Mouse (Mus musculus): ENCODE measurements at regions not wholly inside any gene's neighbourhood (a gene's known extent, or its start where the extent isn't known, plus 50 kb on each side); places are given as distances from the start of the nearest gene placed in this dataset.

- Histone ChIP-seq H3K9ac (replicated peaks) (no peak overlapping the region), H3K4me1 (no peaks in the 10 kb centered on the region), H3K4me3 (replicated peaks) (no peak overlapping the region), H3K9me3 (replicated peaks) (no peaks in the 10 kb centered on the region), H3K27ac (replicated peaks) (no peak overlapping the region), H3K27me3 (replicated peaks) (no peaks in the 10 kb centered on the region), H3K36me3 (no peaks in the 10 kb centered on the region), H3K4me2 (no peak overlapping the region)
- 63% methylated on average over 8 of the region's 8 CpGs for WGBS
- ATAC-seq (ENCODE audit: low FRiP score): no peak
Measured at GRCm38 (mm10) chr4:22047730-22048455, 116.8 kb downstream of the Faxc start.

- no peak for ATAC-seq (ENCODE audit: low FRiP score)
- no peaks in the 10 kb centered on the region for H3K27me3 ChIP-seq (replicated peaks)
- 29% methylated on average over 5 of the region's 5 CpGs for WGBS
- H3K27ac ChIP-seq (replicated peaks): no peak overlapping the region
- peaks cover 9% of the 10 kb centered on the region for H3K4me1 ChIP-seq
- no peaks in the 10 kb centered on the region for H3K36me3 ChIP-seq
- H3K9me3 ChIP-seq (replicated peaks): no peaks in the 10 kb centered on the region
- no peak overlapping the region for H3K4me3 ChIP-seq (replicated peaks)
- no peak overlapping the region for H3K4me2 ChIP-seq
- H3K9ac ChIP-seq (replicated peaks): no peak overlapping the region
Measured at GRCm38 (mm10) chr4:22066785-22067433, 135.8 kb downstream of the Faxc start.

GRCm38 (mm10) chr4:22067678-22068299, 136.7 kb downstream of the Faxc start:
- Histone ChIP-seq H3K4me3 (replicated peaks) (no peak overlapping the region), H3K4me2 (peak overlapping the region; percentile 22), H3K27me3 (replicated peaks) (no peaks in the 10 kb centered on the region), H3K36me3 (no peaks in the 10 kb centered on the region), H3K27ac (replicated peaks) (no peak overlapping the region), H3K9ac (replicated peaks) (no peak overlapping the region), H3K9me3 (replicated peaks) (no peaks in the 10 kb centered on the region), H3K4me1 (peaks cover 9% of the 10 kb centered on the region)
- WGBS: 66% methylated on average over 14 of the region's 14 CpGs
- no peak for ATAC-seq (ENCODE audit: low FRiP score)

GRCm38 (mm10) chr4:22088209-22088787, 157.2 kb downstream of the Faxc start:
- WGBS: 33% methylated on average over 3 of the region's 3 CpGs
- Histone ChIP-seq H3K9ac (replicated peaks) (no peak overlapping the region), H3K27ac (replicated peaks) (no peak overlapping the region), H3K4me1 (no peaks in the 10 kb centered on the region), H3K9me3 (replicated peaks) (0 out of 2 replicates have a peak, but pooled peaks cover 2% of the 10 kb centered on the region), H3K4me3 (replicated peaks) (no peak overlapping the region), H3K4me2 (no peak overlapping the region), H3K27me3 (replicated peaks) (no peaks in the 10 kb centered on the region), H3K36me3 (no peaks in the 10 kb centered on the region)
- ATAC-seq (ENCODE audit: low FRiP score): no peak

- Histone ChIP-seq H3K4me3 (replicated peaks) (no peak overlapping the region), H3K27me3 (replicated peaks) (no peaks in the 10 kb centered on the region), H3K27ac (replicated peaks) (no peak overlapping the region), H3K9me3 (replicated peaks) (no peaks in the 10 kb centered on the region), H3K4me1 (peaks cover 2% of the 10 kb centered on the region; the same call in 1 of the 2 replicates), H3K9ac (replicated peaks) (no peak overlapping the region), H3K4me2 (no peak overlapping the region), H3K36me3 (no peaks in the 10 kb centered on the region)
- WGBS: 93% methylated on average over 1 of the region's 1 CpGs
- no peak for ATAC-seq (ENCODE audit: low FRiP score)
Measured at GRCm38 (mm10) chr4:22089637-22090041, 158.5 kb downstream of the Faxc start.

- Histone ChIP-seq H3K27me3 (replicated peaks) (no peaks in the 10 kb centered on the region), H3K4me1 (peaks cover 10% of the 10 kb centered on the region), H3K27ac (replicated peaks) (no peak overlapping the region), H3K9me3 (replicated peaks) (no peaks in the 10 kb centered on the region), H3K4me3 (replicated peaks) (no peak overlapping the region), H3K9ac (replicated peaks) (no peak overlapping the region), H3K36me3 (no peaks in the 10 kb centered on the region), H3K4me2 (no peak overlapping the region)
- ATAC-seq (ENCODE audit: low FRiP score): no peak
- 78% methylated on average over 11 of the region's 11 CpGs for WGBS
Measured at GRCm38 (mm10) chr4:22090536-22090935, 159.4 kb downstream of the Faxc start.

GRCm38 (mm10) chr4:22092551-22092950, 161.4 kb downstream of the Faxc start:
- H3K4me3 ChIP-seq (replicated peaks): no peak overlapping the region
- ATAC-seq (ENCODE audit: low FRiP score): no peak
- 88% methylated on average over 4 of the region's 4 CpGs for WGBS

GRCm38 (mm10) chr4:22095257-22096031, 164.3 kb downstream of the Faxc start:
- ATAC-seq (ENCODE audit: low FRiP score): peak; percentile 80
- H3K4me2 ChIP-seq: peak overlapping the region; percentile 13; the same call in 1 of the 2 replicates
- no peaks in the 10 kb centered on the region for H3K27me3 ChIP-seq (replicated peaks)
- peak overlapping the region; percentile 56 for H3K27ac ChIP-seq (replicated peaks)
- peaks cover 20% of the 10 kb centered on the region for H3K4me1 ChIP-seq
- H3K9ac ChIP-seq (replicated peaks): no peak overlapping the region
- 18% methylated on average over 11 of the region's 11 CpGs for WGBS
- H3K4me3 ChIP-seq (replicated peaks): no peak overlapping the region
- no peaks in the 10 kb centered on the region for H3K9me3 ChIP-seq (replicated peaks)
- no peaks in the 10 kb centered on the region for H3K36me3 ChIP-seq

More at GRCm38 (mm10) chr4:22092551-22092950, 161.4 kb downstream of the Faxc start:
- no peak overlapping the region for H3K9ac ChIP-seq (replicated peaks)
- H3K9me3 ChIP-seq (replicated peaks): no peaks in the 10 kb centered on the region
- H3K36me3 ChIP-seq: no peaks in the 10 kb centered on the region
- H3K27me3 ChIP-seq (replicated peaks): no peaks in the 10 kb centered on the region
- peaks cover 20% of the 10 kb centered on the region for H3K4me1 ChIP-seq
- no peak overlapping the region for H3K4me2 ChIP-seq
- no peak overlapping the region for H3K27ac ChIP-seq (replicated peaks)

GRCm38 (mm10) chr4:22098605-22099004, 167.5 kb downstream of the Faxc start:
- WGBS: 93% methylated on average over 9 of the region's 9 CpGs
- Histone ChIP-seq H3K36me3 (no peaks in the 10 kb centered on the region), H3K4me1 (peaks cover 20% of the 10 kb centered on the region), H3K9me3 (replicated peaks) (no peaks in the 10 kb centered on the region), H3K4me2 (no peak overlapping the region), H3K9ac (replicated peaks) (no peak overlapping the region), H3K4me3 (replicated peaks) (no peak overlapping the region), H3K27ac (replicated peaks) (no peak overlapping the region), H3K27me3 (replicated peaks) (no peaks in the 10 kb centered on the region)
- no peak for ATAC-seq (ENCODE audit: low FRiP score)

GRCm38 (mm10) chr4:22102478-22102877, 171.3 kb downstream of the Faxc start:
- no peaks in the 10 kb centered on the region for H3K9me3 ChIP-seq (replicated peaks)
- no peak overlapping the region for H3K9ac ChIP-seq (replicated peaks)
- H3K27ac ChIP-seq (replicated peaks): peak overlapping the region; percentile 15; the same call in 1 of the 2 replicates
- H3K36me3 ChIP-seq: no peaks in the 10 kb centered on the region
- no peaks in the 10 kb centered on the region for H3K27me3 ChIP-seq (replicated peaks)
- peak; percentile 82 for ATAC-seq (ENCODE audit: low FRiP score)
- 60% methylated on average over 5 of the region's 5 CpGs for WGBS
- no peaks in the 10 kb centered on the region for H3K4me1 ChIP-seq
- H3K4me3 ChIP-seq (replicated peaks): no peak overlapping the region
- H3K4me2 ChIP-seq: no peak overlapping the region

- no peak overlapping the region for H3K9ac ChIP-seq (replicated peaks)
- no peaks in the 10 kb centered on the region for H3K4me1 ChIP-seq
- no peaks in the 10 kb centered on the region for H3K36me3 ChIP-seq
- H3K4me2 ChIP-seq: no peak overlapping the region
- H3K9me3 ChIP-seq (replicated peaks): no peaks in the 10 kb centered on the region
- no peak overlapping the region for H3K4me3 ChIP-seq (replicated peaks)
- H3K27ac ChIP-seq (replicated peaks): peak overlapping the region; percentile 37; the same call in 1 of the 2 replicates
- WGBS: 56% methylated on average over 8 of the region's 8 CpGs
- ATAC-seq (ENCODE audit: low FRiP score): peak; percentile 78
- H3K27me3 ChIP-seq (replicated peaks): no peaks in the 10 kb centered on the region
Measured at GRCm38 (mm10) chr4:22103001-22103587, 172.0 kb downstream of the Faxc start.
